Mouse (Mus musculus): ENCODE results near the gene Snx11. TPM values are rescaled to one million over a fixed set of nuclear protein-coding genes. Genes with fewer than 3 reads are reported as not detected.

The Snx11 gene
- polyA plus RNA-seq (2015; fragmentation: Nextera tagmentation; extraction: Ambion mirVana): 70.4 and 81.7 TPM in 2 replicates

- Histone ChIP-seq H3K9me3 (replicated peaks) (no peaks in the 10 kb centered on the region), H3K27me3 (replicated peaks) (no peaks in the 10 kb centered on the region), H3K27ac (replicated peaks) (peak within 1 kb of the TSS; percentile 90), H3K4me1 (peaks cover 50% of the 10 kb centered on the region), H3K9ac (replicated peaks) (peak within 1 kb of the TSS; percentile 70), H3K36me3 (peaks cover 11% of the 10 kb centered on the region), H3K4me3 (replicated peaks) (peak within 1 kb of the TSS; percentile 71), H3K4me2 (peak within 1 kb of the TSS; percentile 78)
- 1% methylated on average over 59 of the region's 59 CpGs for WGBS
- peak; percentile 92 for ATAC-seq (ENCODE audit: low FRiP score)
Measured at GRCm38 (mm10) chr11:96776968-96777962, at the start of gene Snx11. TSS of gene Snx11 (minus strand) at chr11:96777559.

- Histone ChIP-seq H3K4me1 (peaks cover 73% of the 10 kb centered on the region), H3K9ac (replicated peaks) (no peak overlapping the region), H3K4me2 (peak overlapping the region; percentile 94), H3K4me3 (replicated peaks) (peak overlapping the region; percentile 11; the same call in 1 of the 2 replicates), H3K36me3 (peaks cover 17% of the 10 kb centered on the region), H3K27me3 (replicated peaks) (no peaks in the 10 kb centered on the region), H3K27ac (replicated peaks) (peak overlapping the region; percentile 90), H3K9me3 (replicated peaks) (no peaks in the 10 kb centered on the region)
- 77% methylated on average over 2 of the region's 2 CpGs for WGBS
- ATAC-seq (ENCODE audit: low FRiP score): no peak
Measured at GRCm38 (mm10) chr11:96826481-96826880, 49.1 kb upstream of the Snx11 start.

- peaks cover 69% of the 10 kb centered on the region for H3K4me1 ChIP-seq
- no peak for ATAC-seq (ENCODE audit: low FRiP score)
- H3K27me3 ChIP-seq (replicated peaks): no peaks in the 10 kb centered on the region
- H3K4me3 ChIP-seq (replicated peaks): peak overlapping the region; percentile 54
- peak overlapping the region; percentile 90 for H3K27ac ChIP-seq (replicated peaks)
- H3K4me2 ChIP-seq: peak overlapping the region; percentile 94
- WGBS: 39% methylated on average over 7 of the region's 7 CpGs
- H3K9ac ChIP-seq (replicated peaks): peak overlapping the region; percentile 66
- H3K36me3 ChIP-seq: peaks cover 32% of the 10 kb centered on the region
- no peaks in the 10 kb centered on the region for H3K9me3 ChIP-seq (replicated peaks)
Measured at GRCm38 (mm10) chr11:96824783-96825495, 47.6 kb upstream of the Snx11 start.

- Histone ChIP-seq H3K4me3 (replicated peaks) (peak overlapping the region; percentile 54), H3K27ac (replicated peaks) (peak overlapping the region; percentile 90), H3K9me3 (replicated peaks) (no peaks in the 10 kb centered on the region), H3K4me2 (peak overlapping the region; percentile 94), H3K4me1 (peaks cover 69% of the 10 kb centered on the region), H3K27me3 (replicated peaks) (no peaks in the 10 kb centered on the region), H3K9ac (replicated peaks) (peak overlapping the region; percentile 66), H3K36me3 (peaks cover 40% of the 10 kb centered on the region)
- ATAC-seq (ENCODE audit: low FRiP score): peak; percentile 93
- 1% methylated on average over 26 of the region's 26 CpGs for WGBS
Measured at GRCm38 (mm10) chr11:96823880-96824782, 46.8 kb upstream of the Snx11 start.

- 8% methylated on average over 13 of the region's 13 CpGs for WGBS
- no peaks in the 10 kb centered on the region for H3K27me3 ChIP-seq (replicated peaks)
- H3K4me2 ChIP-seq: peak overlapping the region; percentile 94
- peaks cover 47% of the 10 kb centered on the region for H3K36me3 ChIP-seq
- peak overlapping the region; percentile 90 for H3K27ac ChIP-seq (replicated peaks)
- ATAC-seq (ENCODE audit: low FRiP score): peak; percentile 29
- peak overlapping the region; percentile 54 for H3K4me3 ChIP-seq (replicated peaks)
- H3K9ac ChIP-seq (replicated peaks): peak overlapping the region; percentile 66
- H3K4me1 ChIP-seq: peaks cover 63% of the 10 kb centered on the region
- no peaks in the 10 kb centered on the region for H3K9me3 ChIP-seq (replicated peaks)
Measured at GRCm38 (mm10) chr11:96823471-96823837, 46.1 kb upstream of the Snx11 start.

- H3K27ac ChIP-seq (replicated peaks): peak overlapping the region; percentile 90
- H3K9me3 ChIP-seq (replicated peaks): no peaks in the 10 kb centered on the region
- peak overlapping the region; percentile 54 for H3K4me3 ChIP-seq (replicated peaks)
- WGBS: 43% methylated on average over 4 of the region's 4 CpGs
- H3K9ac ChIP-seq (replicated peaks): peak overlapping the region; percentile 66; the same call in 1 of the 2 replicates
- peaks cover 53% of the 10 kb centered on the region for H3K36me3 ChIP-seq
- peaks cover 57% of the 10 kb centered on the region for H3K4me1 ChIP-seq
- ATAC-seq (ENCODE audit: low FRiP score): no peak
- peak overlapping the region; percentile 94 for H3K4me2 ChIP-seq
- H3K27me3 ChIP-seq (replicated peaks): no peaks in the 10 kb centered on the region
Measured at GRCm38 (mm10) chr11:96822675-96823470, 45.5 kb upstream of the Snx11 start.

GRCm38 (mm10) chr11:96821956-96822355 is 44.6 kb upstream of the Snx11 start:
- no peak for ATAC-seq (ENCODE audit: low FRiP score)
- Histone ChIP-seq H3K9ac (replicated peaks) (no peak overlapping the region), H3K36me3 (peaks cover 55% of the 10 kb centered on the region), H3K27ac (replicated peaks) (no peak overlapping the region), H3K27me3 (replicated peaks) (no peaks in the 10 kb centered on the region), H3K9me3 (replicated peaks) (no peaks in the 10 kb centered on the region), H3K4me1 (peaks cover 48% of the 10 kb centered on the region), H3K4me3 (replicated peaks) (no peak overlapping the region), H3K4me2 (0 out of 2 replicates have a peak overlapping the region, but pooled peaks have one; percentile 94)
- WGBS: 94% methylated on average over 10 of the region's 10 CpGs

DNA sequence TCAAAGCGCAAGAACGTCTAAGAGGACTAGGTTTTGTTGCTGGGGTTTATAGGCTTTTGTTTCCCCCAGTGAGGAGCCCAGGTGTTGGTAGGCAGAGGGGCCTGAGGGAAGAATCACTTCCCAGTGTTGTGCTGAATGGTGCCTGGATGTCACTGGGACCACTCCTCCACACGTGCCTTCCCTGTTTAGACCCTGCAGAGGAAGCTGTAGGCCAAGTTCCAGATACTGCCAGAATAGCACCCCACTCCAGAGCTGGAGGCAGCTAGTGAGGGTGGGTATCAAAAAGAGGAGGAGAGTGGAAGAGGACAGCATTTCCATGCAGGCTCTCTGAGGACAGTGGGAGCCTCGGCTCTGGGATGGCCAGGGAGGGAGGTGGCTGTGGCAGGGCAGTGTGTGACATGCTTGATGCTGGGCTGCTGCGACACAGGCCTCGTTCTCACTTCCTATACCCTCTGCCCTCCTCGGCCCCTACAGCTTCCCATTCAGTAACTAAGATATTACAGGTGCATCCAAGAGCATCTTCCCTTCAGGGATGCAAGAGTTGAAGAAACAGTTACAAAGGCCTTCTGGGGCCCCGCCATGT is 40.9 kb upstream of the Snx11 start:
- Histone ChIP-seq H3K27ac (replicated peaks) (no peak overlapping the region), H3K4me1 (peaks cover 13% of the 10 kb centered on the region), H3K4me2 (no peak overlapping the region), H3K4me3 (replicated peaks) (no peak overlapping the region), H3K9ac (replicated peaks) (no peak overlapping the region), H3K27me3 (replicated peaks) (no peaks in the 10 kb centered on the region), H3K9me3 (replicated peaks) (no peaks in the 10 kb centered on the region), H3K36me3 (peaks cover 68% of the 10 kb centered on the region)
- 79% methylated on average over 8 of the region's 8 CpGs for WGBS
- ATAC-seq (ENCODE audit: low FRiP score): no peak

DNA sequence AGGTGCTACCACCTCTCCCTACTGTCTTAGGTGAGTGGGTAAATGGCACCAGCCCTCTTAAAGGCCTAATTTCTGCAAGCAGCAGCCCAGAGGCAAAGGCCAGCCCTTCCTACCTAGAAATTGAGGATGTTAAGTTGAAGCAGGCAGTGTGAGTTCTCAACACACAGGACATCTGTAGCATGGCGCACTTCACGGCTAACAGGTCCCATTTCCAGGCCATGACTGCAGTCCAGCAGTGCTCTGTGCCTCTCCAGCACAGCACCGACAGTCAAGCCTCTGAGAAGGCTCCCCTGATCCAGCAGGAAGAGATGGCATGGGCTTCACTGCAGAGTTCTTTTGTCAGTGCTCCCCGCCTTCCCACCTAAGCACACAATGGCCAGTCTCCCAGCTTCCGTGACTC is 39.6 kb upstream of the Snx11 start:
- Histone ChIP-seq H3K27ac (replicated peaks) (no peak overlapping the region), H3K4me2 (no peak overlapping the region), H3K27me3 (replicated peaks) (no peaks in the 10 kb centered on the region), H3K9me3 (replicated peaks) (no peaks in the 10 kb centered on the region), H3K4me1 (0 out of 2 replicates have a peak, but pooled peaks cover under 1% of the 10 kb centered on the region), H3K4me3 (replicated peaks) (no peak overlapping the region), H3K36me3 (peaks cover 73% of the 10 kb centered on the region), H3K9ac (replicated peaks) (no peak overlapping the region)
- 64% methylated on average over 5 of the region's 5 CpGs for WGBS
- no peak for ATAC-seq (ENCODE audit: low FRiP score)

- Histone ChIP-seq H3K27ac (replicated peaks) (no peak overlapping the region), H3K4me2 (no peak overlapping the region), H3K4me1 (no peaks in the 10 kb centered on the region), H3K36me3 (peaks cover 73% of the 10 kb centered on the region), H3K27me3 (replicated peaks) (no peaks in the 10 kb centered on the region), H3K9ac (replicated peaks) (no peak overlapping the region), H3K9me3 (replicated peaks) (no peaks in the 10 kb centered on the region), H3K4me3 (replicated peaks) (no peak overlapping the region)
- ATAC-seq (ENCODE audit: low FRiP score): no peak
- 97% methylated on average over 1 of the region's 1 CpGs for WGBS
Measured at GRCm38 (mm10) chr11:96816494-96816893, 39.1 kb upstream of the Snx11 start.

All from neural tube, embryonic 15.5 days (tissue).